Mouse (Mus musculus) liver, postnatal 0 days (tissue): ENCODE data around the gene Lrch1.

Experiments
- CTCF ChIP-seq: sonication (generic); IDR thresholded peaks from 2 replicates; pipeline ENCODE4 v1.5.1; 2016; ENCODE audit warnings: antibody characterized with exemption, low read depth
- EP300 ChIP-seq: IDR thresholded peaks from 2 replicates; pipeline ENCODE4 v1.6.1; 2016; ENCODE audit warnings: antibody characterized with exemption, low read depth, mild to moderate bottlenecking

DNA sequence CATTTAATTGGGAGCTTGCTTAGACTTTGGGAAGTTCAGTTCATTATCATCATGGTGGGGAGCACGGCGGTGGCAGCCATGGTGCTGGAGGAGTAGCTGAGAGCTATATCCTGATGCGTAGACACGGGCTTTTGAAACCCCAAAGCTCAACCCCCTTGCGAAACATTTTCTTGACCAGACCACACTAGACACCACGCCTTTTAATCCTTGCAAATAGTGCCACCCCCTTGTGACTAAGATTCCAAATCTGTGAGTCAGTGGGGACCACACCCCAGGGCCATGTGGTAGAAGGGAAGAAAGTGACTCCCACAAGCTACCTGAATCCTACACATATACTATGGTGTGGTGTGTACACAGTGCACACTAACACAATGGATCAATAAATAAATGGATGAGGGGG is 210.8 kb downstream of the Lrch1 start:
- TF ChIP-seq CTCF: no peak
- no peak for TF ChIP-seq EP300
